Mouse (Mus musculus): ENCODE results near the gene Tbata. TPM values are rescaled to one million over a fixed set of nuclear protein-coding genes. Genes with fewer than 3 reads are reported as not detected.

The Tbata gene
- polyA plus RNA-seq, 1 experiment = not detected

GRCm38 (mm10) chr10:61219318-61219717 lies 47.6 kb downstream of the Tbata start:
- no peak for TF ChIP-seq GATA1 (IDR thresholded peaks at IDR 0.05; ENCODE audit: low read length)

- no peak for TF ChIP-seq GATA1 (IDR thresholded peaks at IDR 0.05; ENCODE audit: low read length)
Measured at GRCm38 (mm10) chr10:61225694-61226093, 53.9 kb downstream of the Tbata start.

GRCm38 (mm10) chr10:61226784-61227396 lies 55.1 kb downstream of the Tbata start:
- TF ChIP-seq GATA1 (IDR thresholded peaks at IDR 0.05; ENCODE audit: low read length) = no peak

GRCm38 (mm10) chr10:61231756-61232155 lies 60.0 kb downstream of the Tbata start:
- TF ChIP-seq GATA1 (IDR thresholded peaks at IDR 0.05; ENCODE audit: low read length) = no peak

- TF ChIP-seq GATA1 (IDR thresholded peaks at IDR 0.05; ENCODE audit: low read length) = no peak
Measured at GRCm38 (mm10) chr10:61232858-61233567, 61.3 kb downstream of the Tbata start.

- TF ChIP-seq GATA1 (IDR thresholded peaks at IDR 0.05; ENCODE audit: low read length) = no peak
Measured at GRCm38 (mm10) chr10:61234319-61234718, 62.6 kb downstream of the Tbata start.

GRCm38 (mm10) chr10:61235677-61236267 lies 64.0 kb downstream of the Tbata start:
- no peak for TF ChIP-seq GATA1 (IDR thresholded peaks at IDR 0.05; ENCODE audit: low read length)

GRCm38 (mm10) chr10:61236683-61237390 lies 65.1 kb downstream of the Tbata start:
- no peak for TF ChIP-seq GATA1 (IDR thresholded peaks at IDR 0.05; ENCODE audit: low read length)

GRCm38 (mm10) chr10:61237391-61237785 lies 65.6 kb downstream of the Tbata start:
- TF ChIP-seq GATA1 (IDR thresholded peaks at IDR 0.05; ENCODE audit: low read length) = no peak

Other genes with a start within 250 kb of the Tbata start
- not detected in 2 replicates for gene Pcbd1, start 82.6 kb upstream of the Tbata start, polyA plus RNA-seq (2012)
- not detected in 2 replicates for gene Sgpl1, start 24.3 kb upstream of the Tbata start, polyA plus RNA-seq (2012)
- not detected in 2 replicates for gene Adamts14, start 101.5 kb downstream of the Tbata start, polyA plus RNA-seq (2012)
- gene Prf1, start 125.9 kb downstream of the Tbata start, polyA plus RNA-seq (2012) = not detected in 2 replicates
- gene Pald1, start 211.6 kb downstream of the Tbata start, polyA plus RNA-seq (2012) = not detected in 2 replicates
- not detected in 2 replicates for gene Nodal, start 246.0 kb downstream of the Tbata start, polyA plus RNA-seq (2012)

Data from G1E-ER4 (cell line).